Mouse (Mus musculus) erythroid progenitor cell, adult 5-6 weeks (primary cell): Measurements from ENCODE around the gene Gla. TPM values are rescaled to one million over a fixed set of nuclear protein-coding genes. Genes with fewer than 3 reads are reported as not detected.

Experiments used
- ATAC-seq: replicated peaks from 2 replicates; pipeline ENCODE4 v1.8.0; 2016; ENCODE audit warnings: moderate number of reproducible peaks, mild to moderate bottlenecking, moderate TSS enrichment, inconsistent platforms; ENCODE audit not compliant: poor library complexity, low FRiP score, severe bottlenecking
- total RNA-seq, 2 experiments: library from RNA; stranded (forward) in 1 of 2; stranded (reverse) in 1 of 2; fragments of 150-400 nt in 1 of 2; fragments of 186-747, 209-891 nt in 1 of 2; gene quantifications; 2 replicates each; pipeline versions ENCODE4 v1.2.3 to v1.2.4; 2015 to 2017; ENCODE audit warnings: low replicate concordance in 2 of 2

Gene Gla
- total RNA-seq, 2 experiments from 2014 or later = 1.3 to 1.4 TPM

- ATAC-seq = 0 out of 2 replicates have a peak, but pooled peaks have one; percentile 3
Observed at GRCm38 (mm10) chrX:134599922-134600565, 881 bp downstream of the Gla start.

GRCm38 (mm10) chrX:134589836-134590235 lies 11.1 kb downstream of the Gla start:
- ATAC-seq = no peak

GRCm38 (mm10) chrX:134588997-134589396 lies 11.9 kb downstream of the Gla start:
- ATAC-seq = no peak

- no peak for ATAC-seq
Observed at GRCm38 (mm10) chrX:134588261-134588660, 12.7 kb downstream of the Gla start.

- ATAC-seq = no peak
Observed at GRCm38 (mm10) chrX:134586447-134586846, 14.5 kb downstream of the Gla start.

- ATAC-seq = peak; percentile 94
Observed at GRCm38 (mm10) chrX:134585103-134586002, 15.6 kb downstream of the Gla start, which contains the start of gene Rpl36a. TSS of gene Rpl36a (plus strand) at chrX:134585654.

GRCm38 (mm10) chrX:134582888-134583669 lies 17.8 kb downstream of the Gla start, which contains the start of gene Btk:
TSS of gene Btk (minus strand) at chrX:134583570.
- ATAC-seq = no peak

GRCm38 (mm10) chrX:134582270-134582669 lies 18.7 kb downstream of the Gla start:
- peak; percentile 40; the same call in 1 of the 2 replicates for ATAC-seq

- no peak for ATAC-seq
Observed at GRCm38 (mm10) chrX:134580528-134581305, 20.2 kb downstream of the Gla start.

GRCm38 (mm10) chrX:134577896-134578295 lies 23.0 kb downstream of the Gla start:
- ATAC-seq = no peak

- ATAC-seq = no peak
Observed at GRCm38 (mm10) chrX:134566536-134567222, 34.2 kb downstream of the Gla start.

GRCm38 (mm10) chrX:134564326-134564725 lies 36.6 kb downstream of the Gla start:
- ATAC-seq = no peak

GRCm38 (mm10) chrX:134554425-134554824 lies 46.5 kb downstream of the Gla start:
- ATAC-seq = no peak

- ATAC-seq = no peak
Observed at GRCm38 (mm10) chrX:134553326-134553725, 47.6 kb downstream of the Gla start.

- 0 out of 2 replicates have a peak, but pooled peaks have one; percentile 65 for ATAC-seq
Observed at GRCm38 (mm10) chrX:134550903-134551302, 50.0 kb downstream of the Gla start.

GRCm38 (mm10) chrX:134547330-134547729 lies 53.6 kb downstream of the Gla start:
- ATAC-seq = no peak

GRCm38 (mm10) chrX:134541955-134542308 lies 59.0 kb downstream of the Gla start:
- peak; percentile 31 for ATAC-seq

- peak; percentile 83 for ATAC-seq
Observed at GRCm38 (mm10) chrX:134541145-134541954, 59.6 kb downstream of the Gla start, which contains the start of gene Timm8a1. TSS of gene Timm8a1 (minus strand) at chrX:134541865.
